Mouse (Mus musculus): Measurements from ENCODE around the gene Smco3. TPM values are rescaled to one million over a fixed set of nuclear protein-coding genes. Genes with fewer than 3 reads are reported as not detected.

Smco3 gene
- total RNA-seq, 2 experiments from 2014 or later, result 4.2 to 4.4 TPM

DNA sequence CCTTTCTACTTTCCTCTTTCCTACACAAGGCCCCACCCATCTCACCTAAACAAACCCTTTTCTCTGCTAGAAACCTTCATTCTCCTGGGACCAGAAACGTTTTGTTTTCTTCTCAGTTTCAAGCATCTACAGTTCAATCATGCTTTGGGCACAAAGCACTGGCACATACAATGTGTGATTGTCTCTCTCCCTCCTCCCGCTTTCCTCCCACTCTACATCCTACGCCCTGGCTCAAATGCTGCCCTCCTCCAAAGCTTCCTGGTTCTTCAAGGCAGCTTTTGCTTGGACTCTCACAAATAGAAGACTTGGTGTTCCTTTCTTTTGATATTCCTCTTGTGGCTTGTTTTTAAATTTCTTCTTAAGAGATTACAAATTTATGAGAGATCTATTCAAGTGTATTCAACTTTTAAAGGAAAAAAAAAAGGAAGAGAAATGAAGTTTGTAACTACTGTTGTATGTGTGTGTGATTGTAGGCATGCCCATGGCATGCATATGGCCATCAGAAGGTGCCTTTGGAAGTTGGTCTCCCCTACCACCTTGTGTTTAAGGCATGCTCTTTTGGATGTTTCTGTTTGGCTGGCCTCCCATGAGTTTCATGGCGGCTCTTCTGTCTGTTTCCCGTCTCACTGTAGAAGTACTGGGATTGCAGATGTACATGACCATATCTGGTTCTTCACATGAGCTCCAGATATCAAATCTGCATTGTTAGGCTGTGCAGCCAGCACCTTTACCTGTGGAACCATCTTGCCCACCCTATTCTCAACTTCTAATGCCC is 10.6 kb upstream of the Smco3 start:
- Histone ChIP-seq H3K27ac (peak overlapping the region; percentile 63), H3K4me3 (no peak overlapping the region)
- no peak for TF ChIP-seq CTCF (IDR thresholded peaks at IDR 0.05)
- intact Hi-C loops (cut with DNase I), result no loop called here
- no peak for DNase-seq (ENCODE audit: extremely low spot score in 1 of 2, low spot score in 2 of 2)

DNA sequence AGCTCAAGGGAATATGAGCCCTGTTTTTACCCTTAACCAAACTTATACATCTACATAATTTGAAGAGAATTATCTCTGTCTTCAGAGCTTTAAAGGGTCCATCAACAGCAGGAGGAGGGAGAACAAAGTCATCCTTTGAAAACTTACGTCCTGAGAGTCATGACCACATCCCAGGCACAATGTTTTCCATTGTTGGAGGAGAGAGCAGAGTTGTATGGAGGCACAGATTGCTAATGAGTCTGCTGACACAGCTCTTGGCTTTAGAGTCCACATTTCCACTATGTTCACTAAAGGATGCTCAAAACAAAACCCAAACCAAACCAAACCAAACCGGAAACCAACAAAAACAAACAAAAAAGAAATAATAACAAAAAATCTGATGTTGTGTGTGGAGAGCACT is 9.7 kb upstream of the Smco3 start:
- DNase-seq (ENCODE audit: extremely low spot score in 1 of 2, low spot score in 2 of 2), result no peak
- intact Hi-C loops (cut with DNase I), result no loop called here
- no peak for TF ChIP-seq CTCF (IDR thresholded peaks at IDR 0.05)
- no peak overlapping the region for H3K4me3 ChIP-seq
- no peak overlapping the region; the same call in 1 of the 2 replicates for H3K27ac ChIP-seq

DNA sequence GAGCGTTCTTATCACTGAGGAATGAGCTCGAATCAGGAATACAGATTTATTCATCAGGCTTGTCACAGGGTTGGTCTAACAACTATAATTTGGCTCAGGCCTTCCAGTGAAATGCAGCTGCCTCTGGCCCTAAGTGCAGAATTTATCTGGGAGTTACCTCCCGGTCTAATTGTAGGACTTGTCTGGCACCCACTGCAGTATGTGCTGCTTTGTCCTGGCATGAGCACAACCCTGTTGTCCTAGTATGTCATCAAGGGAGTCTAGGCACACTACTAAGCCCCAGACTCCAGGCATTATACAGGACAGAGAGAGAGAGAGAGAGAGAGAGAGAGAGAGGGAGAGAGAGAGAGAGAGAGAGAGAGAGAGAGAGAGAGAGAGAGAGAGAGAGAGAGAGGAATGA is 2.1 kb upstream of the Smco3 start:
- intact Hi-C loops (cut with DNase I), result no loop called here
- Histone ChIP-seq H3K4me3 (no peak overlapping the region), H3K27ac (no peak overlapping the region)
- no peak for DNase-seq (ENCODE audit: extremely low spot score in 1 of 2, low spot score in 2 of 2)
- no peak for TF ChIP-seq CTCF (IDR thresholded peaks at IDR 0.05)

DNA sequence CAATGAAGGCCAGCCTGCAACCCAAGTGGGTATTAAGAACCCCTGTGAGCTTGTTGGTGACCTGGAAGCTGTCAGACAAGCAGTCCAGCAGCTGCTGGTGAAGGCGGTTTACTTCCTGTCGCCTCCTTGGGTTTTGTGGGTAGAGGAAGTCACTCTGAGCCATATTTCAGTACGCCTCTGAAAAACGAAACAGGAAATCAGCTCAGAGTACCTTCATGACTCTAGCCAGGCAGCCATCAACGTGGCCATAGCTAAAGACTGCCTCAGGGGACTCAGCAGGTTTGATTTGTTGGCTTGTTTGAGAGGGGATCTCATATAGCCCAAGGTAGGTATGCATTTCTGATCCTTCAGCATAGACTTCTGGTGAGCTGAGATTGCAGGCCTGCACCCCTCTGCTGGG is 3.5 kb downstream of the Smco3 start:
- intact Hi-C loops (cut with DNase I), result no loop called here
- Histone ChIP-seq H3K4me3 (no peak overlapping the region), H3K27ac (no peak overlapping the region)
- no peak for DNase-seq (ENCODE audit: extremely low spot score in 1 of 2, low spot score in 2 of 2)
- no peak for TF ChIP-seq CTCF (IDR thresholded peaks at IDR 0.05)

DNA sequence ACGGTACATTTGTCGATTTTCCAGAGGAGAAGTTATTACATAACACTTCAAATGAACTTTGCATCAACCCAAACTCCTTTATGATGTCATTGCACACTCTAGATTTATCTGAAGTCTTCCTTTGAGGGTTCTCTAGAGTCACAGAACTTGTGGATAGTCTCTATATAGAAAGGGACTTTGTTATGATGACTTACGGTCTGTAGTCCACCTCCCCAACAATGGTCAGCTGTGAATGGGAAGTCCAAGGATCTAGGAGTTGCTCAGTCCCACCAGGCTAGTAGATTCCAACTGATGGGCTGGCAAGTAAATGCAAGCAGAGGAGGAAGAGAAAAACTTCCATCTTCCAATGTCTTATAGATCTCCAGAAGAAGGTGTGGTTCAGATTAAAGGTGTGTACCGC is 6.6 kb downstream of the Smco3 start:
- peak overlapping the region; percentile 98 for H3K27ac ChIP-seq
- intact Hi-C loops (cut with DNase I), result loop anchor here (1.0 to 10.0 kb wide), 2 partner anchors 20 to 1814 kb away; partner anchors contain the start of genes Ddx47 and H2afj
- TF ChIP-seq CTCF (IDR thresholded peaks at IDR 0.05), result no peak

DNA sequence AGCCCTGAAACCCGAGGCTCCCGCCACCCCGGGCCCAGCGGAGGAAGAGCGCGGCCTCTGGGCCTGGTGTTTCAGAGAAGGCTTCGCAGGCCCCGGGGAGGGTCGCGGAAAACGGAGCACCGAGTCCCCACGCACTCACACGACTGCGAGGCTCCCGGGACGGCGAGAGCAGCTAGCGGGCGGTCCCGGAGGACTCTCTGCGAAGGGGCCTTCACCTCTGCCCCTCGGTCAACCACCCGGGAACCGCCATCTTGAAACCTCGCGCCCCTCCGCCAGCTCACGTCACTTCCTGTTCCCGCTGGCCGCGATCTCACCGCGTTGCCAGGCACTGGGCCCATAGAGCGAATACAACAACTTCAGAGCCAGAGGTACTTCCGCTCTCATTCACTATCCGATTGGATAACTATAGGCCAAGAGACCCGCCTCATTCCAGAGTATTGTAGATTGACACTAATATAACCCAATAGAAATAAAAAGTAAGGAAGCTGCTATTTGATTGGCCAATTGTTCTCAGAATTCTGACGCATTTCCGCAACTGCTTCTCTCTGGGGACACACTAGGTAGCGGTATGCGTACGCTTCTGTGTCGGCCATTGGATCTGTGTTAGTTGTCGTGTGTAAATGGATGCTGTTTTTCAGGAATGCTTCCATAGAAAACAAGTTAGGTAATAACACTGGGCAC is 7.2 kb downstream of the Smco3 start, which contains the start of gene Wbp11:
TSS of gene Wbp11 (minus strand) at position 353 of the 681 bp plus-strand sequence.
- peak; percentile 14 for TF ChIP-seq CTCF (IDR thresholded peaks at IDR 0.05)
- intact Hi-C loops (cut with DNase I), result loop anchor here (1.0 to 10.0 kb wide), 3 partner anchors 20 to 1813 kb away; partner anchors contain the start of genes Ddx47, H2afj and Hist4h4
- DNase-seq (ENCODE audit: extremely low spot score in 1 of 2, low spot score in 2 of 2), result peak; percentile 95
- H3K4me3 ChIP-seq, result peak within 1 kb of the TSS; percentile 79
- H3K27ac ChIP-seq, result peak within 1 kb of the TSS; percentile 98

More for the DNA sequence above, 6.6 kb downstream of the Smco3 start:
- no peak for DNase-seq (ENCODE audit: extremely low spot score in 1 of 2, low spot score in 2 of 2)
- H3K4me3 ChIP-seq, result peak overlapping the region; percentile 45

DNA sequence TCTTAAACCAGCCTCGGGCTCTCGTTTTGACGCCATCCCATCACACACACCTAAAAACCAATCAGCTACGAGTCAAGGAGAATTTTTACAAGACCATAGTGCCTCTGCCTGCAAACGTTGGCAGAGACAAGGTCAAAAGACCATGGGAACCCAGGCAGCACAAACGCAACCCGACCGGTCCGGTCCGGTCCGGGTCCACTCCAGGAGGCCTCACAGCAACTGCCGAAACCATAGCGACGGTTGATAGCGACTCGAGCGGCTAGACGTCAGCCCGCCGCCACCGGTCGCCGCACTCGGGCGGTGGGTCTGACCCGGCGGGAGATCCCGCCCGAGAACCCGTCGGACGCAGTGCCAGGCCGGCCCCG is 7.8 kb downstream of the Smco3 start, which contains the start of gene BC049715:
TSS of gene BC049715 (plus strand) at position 111 of the 365 bp plus-strand sequence.
- intact Hi-C loops (cut with DNase I), result loop anchor here (1.0 to 10.0 kb wide), 2 partner anchors 23 to 1813 kb away; partner anchors contain the start of genes Ddx47 and Hist4h4
- Histone ChIP-seq H3K4me3 (peak within 1 kb of the TSS; percentile 79), H3K27ac (peak within 1 kb of the TSS; percentile 98)
- no peak for TF ChIP-seq CTCF (IDR thresholded peaks at IDR 0.05)
- no peak for DNase-seq (ENCODE audit: extremely low spot score in 1 of 2, low spot score in 2 of 2)

DNA sequence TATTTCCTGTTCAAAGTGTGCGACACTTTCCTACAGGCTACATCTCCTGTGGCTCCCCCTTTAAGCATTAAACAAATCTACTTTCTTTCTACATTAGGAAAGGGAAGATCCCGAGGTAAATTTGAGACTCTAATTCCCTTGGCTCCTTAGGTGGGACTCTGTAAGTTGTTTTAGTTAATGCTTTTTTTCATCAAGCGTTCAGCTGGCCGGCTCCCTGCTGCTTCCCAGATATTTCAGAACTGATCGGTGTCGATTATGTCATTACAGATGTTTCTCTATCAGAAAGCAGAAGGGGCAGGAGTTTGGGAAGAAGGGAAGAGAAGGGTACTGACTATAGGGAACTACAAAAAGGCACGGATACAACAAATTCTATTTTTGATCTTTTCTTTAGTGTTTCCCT is 8.1 kb downstream of the Smco3 start:
- no peak for TF ChIP-seq CTCF (IDR thresholded peaks at IDR 0.05)
- H3K4me3 ChIP-seq, result peak overlapping the region; percentile 79
- DNase-seq (ENCODE audit: extremely low spot score in 1 of 2, low spot score in 2 of 2), result no peak
- H3K27ac ChIP-seq, result peak overlapping the region; percentile 95; the same call in 1 of the 2 replicates
- intact Hi-C loops (cut with DNase I), result loop anchor here (1.0 to 10.0 kb wide), 2 partner anchors 23 to 1812 kb away; partner anchors contain the start of genes Ddx47 and Hist4h4

DNA sequence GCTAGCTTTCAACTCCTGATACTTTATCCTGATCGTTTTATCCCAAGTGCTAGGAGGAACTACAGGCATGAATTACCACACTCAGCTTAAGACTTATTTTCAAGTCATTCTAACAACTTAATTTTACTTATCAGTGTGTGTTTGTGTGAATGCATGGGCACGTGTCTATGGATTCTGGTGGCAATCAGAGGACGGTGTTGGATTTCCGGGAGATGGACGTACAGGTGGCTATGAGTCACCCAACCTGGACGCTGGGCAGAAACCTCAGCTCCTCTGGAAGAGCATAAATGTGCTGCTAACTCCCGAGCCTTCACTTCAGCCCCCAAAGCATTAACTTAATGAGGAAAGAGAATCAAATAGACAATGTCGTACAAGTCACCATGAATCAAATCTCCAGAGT is 10.3 kb downstream of the Smco3 start:
- Histone ChIP-seq H3K27ac (no peak overlapping the region), H3K4me3 (no peak overlapping the region)
- DNase-seq (ENCODE audit: extremely low spot score in 1 of 2, low spot score in 2 of 2), result no peak
- TF ChIP-seq CTCF (IDR thresholded peaks at IDR 0.05), result no peak
- intact Hi-C loops (cut with DNase I), result loop anchor here (10.0 kb wide), 1 partner anchor 1810 kb away; the partner anchor contains the start of gene Ddx47

DNA sequence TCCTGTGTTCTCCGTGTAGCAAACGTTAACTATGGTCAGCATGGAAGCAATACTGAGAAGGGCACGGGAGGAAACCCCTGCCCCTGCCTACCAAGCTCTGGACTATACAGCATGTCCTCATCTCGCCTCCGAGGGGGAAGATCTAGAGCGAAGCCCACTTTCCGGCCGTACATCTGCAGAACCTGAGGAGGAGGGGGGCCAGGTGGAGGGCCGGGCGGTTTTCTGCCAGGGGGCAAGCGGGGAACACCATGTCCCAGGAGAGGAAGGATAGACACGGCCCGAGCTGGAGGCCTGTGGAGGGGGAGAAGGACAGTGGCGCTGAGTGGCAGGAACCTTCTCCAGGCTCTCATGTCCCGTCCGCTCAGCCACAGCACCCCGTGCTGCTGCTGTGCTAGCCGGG is 14.2 kb downstream of the Smco3 start:
- no peak overlapping the region for H3K27ac ChIP-seq
- no peak for DNase-seq (ENCODE audit: extremely low spot score in 1 of 2, low spot score in 2 of 2)
- H3K4me3 ChIP-seq, result no peak overlapping the region
- no peak for TF ChIP-seq CTCF (IDR thresholded peaks at IDR 0.05)
- intact Hi-C loops (cut with DNase I), result loop anchor here (10.0 kb wide), 1 partner anchor 1806 kb away; the partner anchor contains the start of gene Ddx47

DNA sequence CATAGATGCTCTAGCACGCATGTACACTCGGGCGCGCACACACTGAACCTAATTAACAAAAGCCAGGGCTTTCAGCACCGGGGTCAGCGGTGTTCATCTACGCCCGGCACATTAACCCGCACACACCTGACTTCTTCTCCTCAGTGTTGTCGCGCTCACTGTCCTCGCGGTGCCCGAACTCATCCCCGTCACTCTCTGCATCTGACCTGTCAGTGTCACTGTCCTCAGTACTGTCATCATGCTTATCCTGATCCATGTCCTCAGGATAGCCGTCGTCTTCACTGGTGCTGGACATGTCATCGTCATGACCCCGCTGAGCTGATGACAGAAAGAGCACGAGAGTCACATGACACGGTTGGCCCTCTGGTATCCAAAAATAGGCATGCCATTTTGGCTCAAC is 14.9 kb downstream of the Smco3 start:
- no peak overlapping the region for H3K27ac ChIP-seq
- no peak overlapping the region for H3K4me3 ChIP-seq
- intact Hi-C loops (cut with DNase I), result loop anchor here (10.0 kb wide), 1 partner anchor 1806 kb away; the partner anchor contains the start of gene Ddx47
- no peak for TF ChIP-seq CTCF (IDR thresholded peaks at IDR 0.05)
- no peak for DNase-seq (ENCODE audit: extremely low spot score in 1 of 2, low spot score in 2 of 2)

DNA sequence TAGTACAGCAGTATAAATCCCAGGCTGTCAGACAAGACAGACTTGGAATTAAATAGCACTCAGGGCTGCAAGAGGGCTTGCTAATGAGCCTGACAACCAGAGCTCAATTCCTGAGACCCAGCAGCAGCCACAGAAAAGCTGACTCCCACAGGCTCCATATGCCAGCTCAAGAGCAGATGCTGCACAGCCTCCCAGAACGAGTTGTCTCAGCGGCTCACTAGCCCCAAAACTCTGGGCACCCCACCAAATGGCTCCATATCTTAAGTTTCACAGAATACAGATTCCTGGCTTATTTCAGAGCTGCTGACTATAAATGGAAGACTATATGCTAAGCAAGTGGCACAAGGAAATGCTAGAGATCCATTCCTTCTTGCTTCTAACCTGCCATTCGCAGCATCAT is 17.7 kb downstream of the Smco3 start:
- Histone ChIP-seq H3K27ac (peak overlapping the region; percentile 88), H3K4me3 (no peak overlapping the region)
- DNase-seq (ENCODE audit: extremely low spot score in 1 of 2, low spot score in 2 of 2), result peak; percentile 67 to 79
- TF ChIP-seq CTCF (IDR thresholded peaks at IDR 0.05), result no peak
- intact Hi-C loops (cut with DNase I), result no loop called here
